Mouse (Mus musculus) adrenal gland, adult 2 months (tissue): ENCODE measurements at regions not wholly inside any gene's neighbourhood (a gene's known extent, or its start where the extent isn't known, plus 50 kb on each side); places are given as distances from the start of the nearest gene placed in this dataset.

Experiments used
- DNase-seq: peaks from one replicate; pipeline ENCODE4 v3.0.0; 2021

- no peak for DNase-seq
Observed at GRCm38 (mm10) chr5:103309806-103310525, 98.8 kb upstream of the Mapk10 start.

- no peak for DNase-seq
Observed at GRCm38 (mm10) chr5:103305716-103306447, 94.7 kb upstream of the Mapk10 start.

GRCm38 (mm10) chr5:103304975-103305374 is 93.8 kb upstream of the Mapk10 start:
- no peak for DNase-seq

- no peak for DNase-seq
Observed at GRCm38 (mm10) chr5:103302744-103303143, 91.6 kb upstream of the Mapk10 start.

GRCm38 (mm10) chr5:103301303-103301702 is 90.2 kb upstream of the Mapk10 start:
- no peak for DNase-seq

- DNase-seq = no peak
Observed at GRCm38 (mm10) chr5:103293953-103294352, 82.8 kb upstream of the Mapk10 start.

- DNase-seq = no peak
Observed at GRCm38 (mm10) chr5:103291691-103292090, 80.6 kb upstream of the Mapk10 start.

- no peak for DNase-seq
Observed at GRCm38 (mm10) chr5:103291219-103291618, 80.1 kb upstream of the Mapk10 start.

GRCm38 (mm10) chr5:103269206-103269605 is 58.1 kb upstream of the Mapk10 start:
- DNase-seq = no peak

- DNase-seq = no peak
Observed at GRCm38 (mm10) chr5:103264903-103265302, 53.8 kb upstream of the Mapk10 start.

GRCm38 (mm10) chr5:103261406-103261805 is 50.3 kb upstream of the Mapk10 start:
- DNase-seq = no peak
